Mouse (Mus musculus) small intestine, adult 2 months (tissue): ENCODE results near the gene M1ap.

Source experiments
- CTCF ChIP-seq: fragments of 200-500 bp; IDR thresholded peaks from 2 replicates; pipeline ENCODE4 v1.5.1; 2012; ENCODE audit warnings: low read depth, mild to moderate bottlenecking, control low read depth, inconsistent platforms, low read length, moderate library complexity, mixed read lengths; ENCODE audit not compliant: insufficient replicate concordance, insufficient read length; ENCODE audit errors: extremely low read depth
- POLR2A ChIP-seq: fragments of 200-500 bp; IDR thresholded peaks from 2 replicates; pipeline ENCODE4 v1.6.1; 2012; ENCODE audit warnings: low read depth, mild to moderate bottlenecking, control low read depth, inconsistent platforms, low read length, moderate library complexity

GRCm38 (mm10) chr6:82946651-82947050, at the start of gene M1ap:
- TF ChIP-seq CTCF (no peak), POLR2A (no peak)
